Mouse (Mus musculus) megakaryocyte, embryonic 14.5 days (primary cell): ENCODE data around the gene Oas1f. TPM values are rescaled to one million over a fixed set of nuclear protein-coding genes. Genes with fewer than 3 reads are reported as not detected.
"Not testable (repeated sequence)": the region's sequence is repeated elsewhere in the genome, so short reads cannot be mapped to it uniquely, and the experiment has no call there.

Experiments
- H3K27me3 ChIP-seq: replicated peaks from 2 replicates; pipeline ENCODE3; 2012; ENCODE audit warnings: inconsistent platforms
- H3K36me3 ChIP-seq: replicated peaks from 2 replicates; pipeline ENCODE3; 2012; ENCODE audit warnings: low read length, inconsistent platforms, mixed read lengths
- H3K4me1 ChIP-seq: 2 replicates; pipeline ENCODE4 v1.6.1; 2012; ENCODE audit warnings: inconsistent platforms
- H3K4me3 ChIP-seq: replicated peaks from 2 replicates; pipeline ENCODE3; 2012; ENCODE audit warnings: moderate library complexity, mild to moderate bottlenecking, inconsistent platforms
- H3K9me3 ChIP-seq: 2 replicates; pipeline ENCODE4 v1.6.1; 2012; ENCODE audit warnings: inconsistent platforms
- FLI1 ChIP-seq: IDR thresholded peaks from 2 replicates; pipeline ENCODE4 v1.6.1; 2012; ENCODE audit warnings: low read length, inconsistent platforms, mixed read lengths
- GATA1 ChIP-seq: IDR thresholded peaks from 3 replicates; pipeline ENCODE4 v1.6.1; 2012; ENCODE audit warnings: mixed read lengths, low read length, inconsistent platforms, borderline replicate concordance
- polyA plus RNA-seq: library from polyadenylated mRNA; stranded (reverse); fragments of >175 nt; gene quantifications from 2 replicates; pipeline ENCODE4 v1.2.3, GENCODE M21; 2012; ENCODE audit warnings: low replicate concordance; ENCODE audit not compliant: insufficient read depth

The Oas1f gene
- not detected in 2 replicates for polyA plus RNA-seq

DNA sequence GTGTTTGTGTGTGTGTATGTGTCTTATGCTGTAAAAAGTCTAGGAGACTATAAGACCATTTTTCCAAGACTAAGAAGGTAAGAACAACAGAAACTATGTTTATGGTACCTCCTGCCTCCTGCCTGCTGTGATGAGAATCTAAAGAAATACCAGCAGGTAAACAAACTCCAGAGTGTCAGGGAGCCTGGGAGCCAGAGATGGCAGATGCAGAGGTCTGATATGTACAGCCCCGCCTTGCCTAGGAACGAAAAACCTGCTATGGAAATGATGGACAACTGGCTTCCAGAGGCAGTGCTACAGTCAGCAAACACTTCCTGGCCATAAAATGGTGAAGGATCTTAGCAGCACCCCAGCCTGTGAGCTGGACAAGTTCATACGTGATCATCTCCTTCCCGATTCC, at the start of gene Oas1f:
Gene Oas1f, plus strand, starts transcription at position 301 of the 400 bp plus-strand sequence.
- no peaks in the 10 kb centered on the region for H3K4me1 ChIP-seq
- TF ChIP-seq FLI1 (no peak), GATA1 (no peak)
- peaks cover 45% of the 10 kb centered on the region for H3K27me3 ChIP-seq
- H3K4me3 ChIP-seq: no peak within 1 kb of the TSS
- no peaks in the 10 kb centered on the region for H3K36me3 ChIP-seq
- no peaks in the 10 kb centered on the region for H3K9me3 ChIP-seq

DNA sequence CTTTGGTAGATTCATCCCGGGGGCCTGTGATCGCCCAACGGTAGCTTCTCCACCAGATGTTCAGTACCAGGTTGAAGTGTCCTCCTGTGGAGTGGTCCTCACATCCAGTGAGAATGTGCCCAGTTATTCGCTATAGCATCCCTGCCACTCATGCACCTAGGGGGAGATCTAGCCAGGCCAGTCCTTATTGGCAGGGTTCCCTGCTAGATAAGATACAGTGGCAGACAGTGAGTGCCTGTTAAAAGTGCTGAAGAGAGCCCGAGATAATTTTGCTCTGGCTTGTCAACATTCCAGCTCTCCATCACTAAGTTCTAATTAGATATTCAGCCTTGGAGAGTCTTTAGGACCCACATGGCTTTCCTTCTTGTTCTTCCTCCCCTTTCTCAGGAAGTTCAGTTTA, 49.0 kb upstream of the Oas1f start:
- H3K9me3 ChIP-seq, H3K4me1 ChIP-seq, H3K4me3 ChIP-seq, H3K36me3 ChIP-seq: not testable (repeated sequence)
- H3K27me3 ChIP-seq: peaks cover 50% of the 10 kb centered on the region

DNA sequence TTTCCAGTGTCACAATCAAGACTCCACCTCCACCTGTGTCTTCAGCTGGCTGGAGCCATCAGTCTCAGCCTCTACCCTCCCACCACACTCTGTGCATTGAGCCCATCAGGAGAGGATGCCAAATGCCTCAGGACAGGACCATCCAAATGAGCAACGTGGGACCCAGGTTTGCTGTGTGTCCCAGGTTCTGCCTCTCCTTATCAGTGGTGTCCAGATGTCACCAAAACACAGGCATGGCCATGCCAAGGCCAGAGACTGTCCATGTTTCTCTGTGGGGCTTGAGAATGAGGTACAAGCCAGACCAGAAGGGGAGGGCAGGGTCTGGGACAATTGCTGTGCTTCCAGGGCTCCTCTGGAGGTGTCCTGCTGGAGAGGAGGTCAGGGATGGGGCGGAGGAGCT, 48.2 kb upstream of the Oas1f start:
- not testable (repeated sequence) for H3K36me3 ChIP-seq, H3K9me3 ChIP-seq, H3K4me3 ChIP-seq, H3K4me1 ChIP-seq
- peaks cover 53% of the 10 kb centered on the region for H3K27me3 ChIP-seq

DNA sequence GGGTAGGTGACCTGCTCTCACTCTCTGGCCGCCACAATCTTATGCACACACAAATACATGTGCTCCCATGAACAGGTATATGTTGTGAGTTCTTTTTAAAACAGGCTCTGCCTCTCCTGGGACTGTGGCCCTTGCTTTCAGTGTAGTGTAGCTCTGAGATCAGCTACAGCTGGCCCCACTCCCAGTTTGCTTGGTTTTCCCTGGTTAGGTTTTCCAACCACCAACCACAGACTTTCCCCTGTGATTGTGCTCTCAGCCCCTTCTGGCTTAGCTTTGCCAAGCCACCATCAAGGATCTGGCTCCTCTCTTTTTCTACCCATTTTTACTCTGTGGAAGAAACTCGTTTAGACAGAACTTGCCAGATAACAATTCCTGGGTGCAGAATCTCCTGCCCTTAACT, 43.6 kb upstream of the Oas1f start:
- no peaks in the 10 kb centered on the region for H3K9me3 ChIP-seq
- no peaks in the 10 kb centered on the region for H3K36me3 ChIP-seq
- peaks cover 46% of the 10 kb centered on the region for H3K27me3 ChIP-seq
- TF ChIP-seq FLI1: no peak
- TF ChIP-seq GATA1: no peak
- H3K4me3 ChIP-seq: no peak overlapping the region
- H3K4me1 ChIP-seq: peaks cover 6% of the 10 kb centered on the region; the same call in 1 of the 2 replicates

DNA sequence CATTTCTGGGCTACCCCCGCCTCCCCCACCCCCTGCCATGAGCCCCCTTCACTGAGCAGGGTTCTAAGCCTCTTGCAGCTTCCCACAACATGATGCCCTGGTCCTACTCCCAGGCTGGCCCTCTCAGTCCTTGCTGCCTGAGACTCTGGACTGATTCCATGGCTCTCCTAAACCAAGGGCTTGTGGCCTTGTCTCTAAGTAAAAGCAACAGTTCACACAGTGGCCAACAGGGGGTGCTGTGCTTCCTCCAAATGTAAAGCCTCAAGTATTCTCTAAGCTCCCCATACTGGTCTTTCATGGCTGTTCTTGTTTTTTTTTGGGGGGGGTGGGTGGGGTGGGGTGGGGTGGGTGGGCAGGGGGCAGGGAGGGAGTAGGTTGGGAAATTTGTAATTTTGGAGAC, 40.7 kb upstream of the Oas1f start:
- TF ChIP-seq GATA1 (no peak), FLI1 (no peak)
- Histone ChIP-seq H3K9me3 (no peaks in the 10 kb centered on the region), H3K4me3 (no peak overlapping the region), H3K4me1 (peaks cover 19% of the 10 kb centered on the region), H3K27me3 (peaks cover 30% of the 10 kb centered on the region), H3K36me3 (no peaks in the 10 kb centered on the region)

DNA sequence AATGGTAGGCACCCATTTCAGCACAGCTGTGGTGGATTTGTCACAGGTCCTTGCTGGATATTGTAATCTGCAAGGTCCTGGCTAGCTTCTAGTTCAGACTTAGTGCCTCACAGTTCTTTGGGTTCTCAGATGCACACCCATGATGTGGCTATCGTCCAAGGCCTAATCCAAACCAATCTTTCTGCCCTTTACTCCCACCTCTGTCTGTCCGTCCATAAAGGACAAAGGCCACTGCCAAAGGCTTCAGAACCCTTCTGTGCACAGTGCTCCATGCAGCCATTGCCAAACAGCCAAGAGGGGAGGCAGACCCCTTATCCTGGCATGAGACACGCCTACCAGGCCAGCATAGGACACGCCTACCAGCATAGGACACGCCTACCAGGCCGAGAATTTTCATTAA, 38.0 kb upstream of the Oas1f start:
- no peak for TF ChIP-seq GATA1
- no peak for TF ChIP-seq FLI1
- H3K27me3 ChIP-seq: peaks cover 13% of the 10 kb centered on the region
- peaks cover 2% of the 10 kb centered on the region for H3K36me3 ChIP-seq
- H3K4me3 ChIP-seq: no peak overlapping the region
- H3K4me1 ChIP-seq: peaks cover 41% of the 10 kb centered on the region
- no peaks in the 10 kb centered on the region for H3K9me3 ChIP-seq

DNA sequence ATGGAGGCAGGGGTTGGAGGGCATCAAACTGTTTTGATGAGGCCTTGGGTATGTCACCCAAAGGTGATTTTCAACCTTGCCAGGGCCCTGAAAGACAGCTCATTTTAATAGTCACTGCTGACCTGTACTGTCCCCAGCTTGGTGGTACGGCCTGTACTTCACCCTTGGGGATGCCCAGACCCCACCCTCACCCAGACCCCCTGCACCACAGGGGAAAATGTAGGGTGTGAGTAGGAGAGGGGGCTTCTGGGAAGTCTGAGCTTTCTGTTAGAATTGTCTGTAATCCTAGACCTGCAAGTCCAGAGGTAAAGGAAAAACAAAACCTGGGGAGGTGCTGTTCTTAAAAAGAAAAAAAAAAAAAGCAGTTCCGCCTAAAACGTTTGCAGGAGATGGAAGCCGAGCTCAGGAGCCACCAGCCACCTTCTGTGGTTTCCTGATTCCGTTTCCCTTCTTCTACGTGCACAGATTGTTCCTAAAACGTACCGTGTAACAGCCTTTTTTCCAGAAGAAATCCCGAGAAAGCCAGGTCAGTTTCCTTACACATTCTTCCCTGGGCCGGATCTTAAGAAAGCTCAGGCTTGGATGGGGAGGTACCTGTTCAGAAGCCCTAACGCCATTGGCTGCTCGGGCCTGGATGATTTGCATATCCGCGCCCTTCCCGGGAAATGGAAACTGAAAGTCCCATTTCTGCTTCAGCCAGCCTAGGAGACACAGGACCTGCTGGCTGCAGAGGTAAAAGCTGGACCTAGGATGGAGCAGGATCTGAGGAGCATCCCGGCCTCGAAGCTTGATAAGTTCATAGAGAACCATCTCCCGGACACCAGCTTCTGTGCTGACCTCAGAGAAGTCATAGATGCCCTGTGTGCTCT, 35.0 kb upstream of the Oas1f start, which contains the start of gene Oas1c:
Gene Oas1c, minus strand, starts transcription at position 564 of the 869 bp plus-strand sequence.
- peaks cover 48% of the 10 kb centered on the region for H3K4me1 ChIP-seq
- no peaks in the 10 kb centered on the region for H3K9me3 ChIP-seq
- peaks cover 28% of the 10 kb centered on the region for H3K36me3 ChIP-seq
- H3K4me3 ChIP-seq: peak within 1 kb of the TSS; percentile 95
- no peaks in the 10 kb centered on the region for H3K27me3 ChIP-seq
- TF ChIP-seq GATA1 (no peak), FLI1 (no peak)

DNA sequence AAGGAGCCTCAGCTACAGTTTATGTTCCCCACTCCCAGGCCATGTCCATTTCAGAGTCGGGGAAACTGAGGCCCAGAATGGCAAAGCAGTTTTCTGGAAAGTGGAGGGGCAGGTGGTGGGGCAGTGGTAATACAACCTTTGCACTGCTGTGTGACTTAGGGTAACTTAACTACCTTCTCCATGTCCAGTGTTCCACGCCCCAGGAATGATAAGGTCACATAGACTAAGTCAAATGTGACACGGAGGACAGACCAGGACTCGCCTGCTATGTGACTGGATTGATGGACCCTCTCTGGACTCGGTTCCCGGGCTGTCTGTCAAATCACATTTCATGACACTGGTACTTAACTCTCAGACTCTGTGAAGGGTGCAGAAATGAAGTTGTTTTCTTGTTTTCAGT, 34.1 kb upstream of the Oas1f start:
- Histone ChIP-seq H3K27me3 (no peaks in the 10 kb centered on the region), H3K36me3 (peaks cover 34% of the 10 kb centered on the region), H3K4me3 (peak overlapping the region; percentile 95), H3K9me3 (no peaks in the 10 kb centered on the region), H3K4me1 (peaks cover 48% of the 10 kb centered on the region)
- TF ChIP-seq GATA1 (no peak), FLI1 (no peak)

DNA sequence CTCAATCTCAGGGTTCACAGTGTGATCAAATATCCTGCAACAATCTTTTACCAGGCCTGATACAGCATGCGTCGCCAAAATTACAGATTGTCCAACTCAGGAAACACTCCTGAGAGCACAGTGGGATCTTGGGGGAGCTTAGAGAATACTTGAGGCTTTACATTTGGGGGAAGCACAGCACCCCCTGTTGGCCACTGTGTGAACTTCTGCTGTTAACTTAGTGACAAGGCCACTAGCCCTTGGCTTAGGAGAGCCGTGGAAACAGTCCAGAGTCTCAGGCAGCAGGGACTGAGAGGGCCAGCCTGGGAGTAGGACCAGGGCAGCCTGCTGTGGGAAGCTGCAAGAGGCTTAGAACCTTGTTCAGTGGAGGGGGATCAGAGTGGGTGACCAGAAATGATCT, 31.2 kb upstream of the Oas1f start:
- peaks cover 56% of the 10 kb centered on the region for H3K36me3 ChIP-seq
- H3K4me1 ChIP-seq: peaks cover 32% of the 10 kb centered on the region

DNA sequence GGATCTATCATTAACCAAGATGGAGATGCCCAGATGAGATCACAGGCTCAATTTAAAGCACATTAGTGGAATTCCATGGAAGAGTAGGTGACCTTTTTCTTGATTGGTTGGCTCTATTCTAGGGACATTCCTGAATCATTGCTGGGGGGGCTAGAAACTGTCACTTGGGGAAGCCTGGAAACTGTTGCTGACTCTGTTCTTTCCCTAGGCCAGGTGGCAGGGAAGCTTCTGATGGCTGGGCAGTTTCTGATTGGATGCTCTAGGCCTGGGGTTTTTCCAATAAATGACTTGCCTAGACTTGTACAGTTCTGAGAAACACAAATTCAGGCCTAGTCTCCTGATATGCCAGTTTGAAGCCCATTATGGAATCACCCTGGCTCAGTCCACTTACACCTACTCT, 28.2 kb upstream of the Oas1f start:
- H3K36me3 ChIP-seq: peaks cover 79% of the 10 kb centered on the region

More for the DNA sequence above, 31.2 kb upstream of the Oas1f start:
- Histone ChIP-seq H3K9me3 (peaks cover 13% of the 10 kb centered on the region), H3K4me3 (no peak overlapping the region), H3K27me3 (no peaks in the 10 kb centered on the region)
- TF ChIP-seq FLI1: no peak
- no peak for TF ChIP-seq GATA1

DNA sequence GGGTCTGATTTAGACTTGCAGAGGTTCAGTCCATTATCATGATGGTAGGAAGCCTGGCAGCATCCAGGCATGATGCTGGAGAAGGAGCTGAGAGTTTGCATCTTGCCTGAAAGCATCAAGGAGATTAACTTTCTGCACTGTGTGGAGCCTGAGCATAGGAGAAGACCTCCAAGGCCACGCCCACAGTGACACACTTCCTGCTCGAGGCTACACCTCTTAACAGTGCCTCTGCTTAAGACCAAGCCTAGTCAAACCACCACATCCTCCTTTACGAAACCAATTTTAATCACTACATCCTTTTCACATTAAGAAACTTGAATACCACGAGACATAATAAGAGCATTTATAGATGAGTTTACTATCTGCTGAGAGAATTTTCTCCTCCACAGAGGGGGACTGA, 16.1 kb upstream of the Oas1f start:
- H3K4me1 ChIP-seq: peaks cover 4% of the 10 kb centered on the region
- TF ChIP-seq GATA1: no peak
- no peak for TF ChIP-seq FLI1
- H3K27me3 ChIP-seq: peaks cover 16% of the 10 kb centered on the region
- no peak overlapping the region for H3K4me3 ChIP-seq
- H3K36me3 ChIP-seq: no peaks in the 10 kb centered on the region
- H3K9me3 ChIP-seq: peaks cover 9% of the 10 kb centered on the region

More for the DNA sequence above, 28.2 kb upstream of the Oas1f start:
- Histone ChIP-seq H3K4me3 (no peak overlapping the region), H3K27me3 (no peaks in the 10 kb centered on the region), H3K9me3 (peaks cover 13% of the 10 kb centered on the region), H3K4me1 (peaks cover 7% of the 10 kb centered on the region)
- TF ChIP-seq GATA1: no peak
- no peak for TF ChIP-seq FLI1
